Mouse (Mus musculus) CD4-positive, CD25-positive, alpha-beta regulatory T cell, adult 9 weeks (primary cell): ENCODE results near the gene Mrrf. TPM values are rescaled to one million over a fixed set of nuclear protein-coding genes. Genes with fewer than 3 reads are reported as not detected.

Source experiments
- polyA plus RNA-seq: library from polyadenylated mRNA; unstranded; fragments of 100-300 nt; shearing (Covaris generic); gene quantifications from one replicate; pipeline ENCODE4 v1.2.1, GENCODE M21; 2017

Mrrf gene
- polyA plus RNA-seq, result 21.7 TPM

GRCm38 (mm10) chr2:36136300-36136941 lies at the start of gene Mrrf, which contains the start of gene Rbm18:
Gene Mrrf, plus strand, starts transcription at chr2:36136389.
Gene Rbm18, minus strand, starts transcription at chr2:36136773.

GRCm38 (mm10) chr2:36104956-36105741 lies 31.0 kb upstream of the Mrrf start, which contains the start of gene Lhx6:
Gene Lhx6, minus strand, starts transcription at chr2:36105408.

GRCm38 (mm10) chr2:36230366-36230765 lies 94.2 kb downstream of the Mrrf start, which contains the start of gene Ptgs1:
Gene Ptgs1, plus strand, starts transcription at chr2:36230426.

Other genes starting within 250 kb of the Mrrf start
- gene Ttll11, start 156.5 kb upstream of the Mrrf start, polyA plus RNA-seq, result not detected
- gene Ndufa8, start 87.0 kb upstream of the Mrrf start, polyA plus RNA-seq, result 180 TPM
- gene Morn5, start 86.9 kb upstream of the Mrrf start, polyA plus RNA-seq, result not detected
- gene Lhx6, start 31.0 kb upstream of the Mrrf start, polyA plus RNA-seq, result not detected
- gene Rbm18, start 384 bp downstream of the Mrrf start, polyA plus RNA-seq, result 72.0 TPM
- gene Ptgs1, start 94.0 kb downstream of the Mrrf start, polyA plus RNA-seq, result 1.0 TPM
- gene Olfr338, start 237.1 kb downstream of the Mrrf start, polyA plus RNA-seq, result 0.15 TPM